Mouse (Mus musculus): ENCODE data around the gene Cidec. TPM values are rescaled to one million over a fixed set of nuclear protein-coding genes. Genes with fewer than 3 reads are reported as not detected.

The Cidec gene
- total and polyA plus RNA-seq, 2 experiments from 2014 or later = not detected

- no peaks in the 10 kb centered on the region for H3K27me3 ChIP-seq (ENCODE audit: control insufficient read depth, insufficient read depth, low read length)
- TF ChIP-seq CTCF (IDR thresholded peaks at IDR 0.05; ENCODE audit: low read depth) = no peak
- no peak for TF ChIP-seq EP300 (IDR thresholded peaks at IDR 0.05; ENCODE audit: low read depth)
- no peaks in the 10 kb centered on the region for H3K4me1 ChIP-seq (ENCODE audit: control insufficient read depth, insufficient read depth)
- H3K27ac ChIP-seq (ENCODE audit: low read depth) = no peak overlapping the region
- H3K9me3 ChIP-seq (replicated peaks; ENCODE audit: control insufficient read depth, low read length) = no peaks in the 10 kb centered on the region
- no peak for DNase-seq (ENCODE audit: low spot score)
- H3K36me3 ChIP-seq (replicated peaks; ENCODE audit: control insufficient read depth, insufficient read depth, low read length) = peaks cover 8% of the 10 kb centered on the region
- no peak for ATAC-seq (ENCODE audit: insufficient read depth, low read depth)
- no peak overlapping the region for H3K4me2 ChIP-seq (ENCODE audit: low read depth, low read length)
- no peak overlapping the region for H3K4me3 ChIP-seq (ENCODE audit: low read depth, low read length)
- no peak overlapping the region for H3K9ac ChIP-seq (replicated peaks; ENCODE audit: low read depth, low read length)
- 91% methylated on average over 11 of the region's 11 CpGs for WGBS
Measured at GRCm38 (mm10) chr6:113394811-113395210, 40.7 kb downstream of the Cidec start.

DNA sequence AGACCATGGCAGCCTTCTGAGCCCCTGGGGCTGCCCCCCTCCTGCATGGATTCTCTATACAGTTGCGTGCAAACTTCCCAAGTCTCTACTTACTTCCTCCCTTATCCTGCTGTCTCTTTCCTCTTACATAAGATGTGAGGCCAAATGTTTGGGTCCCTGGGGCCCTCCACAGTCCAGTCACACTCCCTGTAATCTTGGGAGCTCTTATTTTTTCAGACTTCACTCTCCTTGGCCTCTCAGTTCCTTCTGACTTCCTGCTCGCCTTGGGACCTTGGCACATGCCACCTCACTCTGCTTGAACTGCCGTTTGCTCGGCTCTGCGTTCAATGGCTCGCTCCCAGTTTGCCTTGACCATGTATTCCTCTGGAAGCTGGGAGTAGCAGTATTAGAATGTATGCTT, 41.6 kb downstream of the Cidec start:
- ATAC-seq (ENCODE audit: insufficient read depth, low read depth) = no peak
- no peaks in the 10 kb centered on the region for H3K27me3 ChIP-seq (ENCODE audit: control insufficient read depth, insufficient read depth, low read length)
- H3K4me3 ChIP-seq (ENCODE audit: low read depth, low read length) = no peak overlapping the region
- H3K27ac ChIP-seq (ENCODE audit: low read depth) = no peak overlapping the region
- H3K4me1 ChIP-seq (ENCODE audit: control insufficient read depth, insufficient read depth) = no peaks in the 10 kb centered on the region
- no peaks in the 10 kb centered on the region for H3K9me3 ChIP-seq (replicated peaks; ENCODE audit: control insufficient read depth, low read length)
- TF ChIP-seq EP300 (IDR thresholded peaks at IDR 0.05; ENCODE audit: low read depth) = no peak
- TF ChIP-seq CTCF (IDR thresholded peaks at IDR 0.05; ENCODE audit: low read depth) = no peak
- no peak for DNase-seq (ENCODE audit: low spot score)
- no peak overlapping the region for H3K4me2 ChIP-seq (ENCODE audit: low read depth, low read length)
- WGBS = 66% methylated on average over 6 of the region's 6 CpGs
- H3K36me3 ChIP-seq (replicated peaks; ENCODE audit: control insufficient read depth, insufficient read depth, low read length) = peaks cover 17% of the 10 kb centered on the region
- H3K9ac ChIP-seq (replicated peaks; ENCODE audit: low read depth, low read length) = no peak overlapping the region

DNA sequence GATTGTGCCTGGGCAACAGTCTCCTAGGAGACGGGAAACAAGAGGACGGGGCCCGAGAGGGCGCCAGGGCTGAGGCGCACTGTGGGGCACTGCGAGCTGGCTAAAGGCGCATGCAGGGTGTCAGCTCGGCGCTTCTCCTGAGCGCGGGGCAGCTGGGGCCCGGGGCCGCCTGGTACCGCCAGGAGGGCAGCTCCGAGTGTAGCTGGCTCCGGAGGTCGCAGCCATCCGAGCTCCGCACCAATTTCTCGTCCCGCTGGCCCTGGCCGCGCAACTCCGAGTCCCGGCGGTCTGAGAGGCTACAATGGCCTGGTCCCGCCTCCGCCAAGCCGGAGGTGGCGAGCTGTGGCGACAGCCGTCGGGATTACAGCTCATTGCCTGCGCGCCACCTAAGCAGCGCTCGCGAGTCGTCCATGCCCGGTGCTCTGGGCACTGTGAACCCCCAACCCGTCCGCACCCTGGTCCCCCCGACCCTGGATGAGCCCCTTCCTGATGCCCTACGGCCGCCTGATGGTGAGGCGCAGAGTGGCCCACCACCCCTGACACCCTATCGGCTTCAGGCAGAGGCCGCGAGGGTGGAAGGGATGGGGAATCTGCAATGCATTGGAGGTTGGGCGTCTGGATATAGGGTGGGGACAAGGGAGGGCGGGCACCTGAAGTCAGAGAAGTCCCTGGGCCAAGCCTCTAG, 43.0 kb downstream of the Cidec start:
- ATAC-seq (ENCODE audit: insufficient read depth, low read depth) (peak; percentile 81), DNase-seq (ENCODE audit: low spot score) (peak; percentile 38)
- Histone ChIP-seq H3K4me3 (ENCODE audit: low read depth, low read length) (peak overlapping the region; percentile 41), H3K27ac (ENCODE audit: low read depth) (no peak overlapping the region), H3K36me3 (replicated peaks; ENCODE audit: control insufficient read depth, insufficient read depth, low read length) (peaks cover 31% of the 10 kb centered on the region), H3K4me2 (ENCODE audit: low read depth, low read length) (peak overlapping the region; percentile 73), H3K9me3 (replicated peaks; ENCODE audit: control insufficient read depth, low read length) (no peaks in the 10 kb centered on the region), H3K4me1 (ENCODE audit: control insufficient read depth, insufficient read depth) (no peaks in the 10 kb centered on the region), H3K9ac (replicated peaks; ENCODE audit: low read depth, low read length) (peak overlapping the region; percentile 31; the same call in 1 of the 2 replicates), H3K27me3 (ENCODE audit: control insufficient read depth, insufficient read depth, low read length) (no peaks in the 10 kb centered on the region)
- 2% methylated on average over 50 of the region's 51 CpGs for WGBS
- TF ChIP-seq EP300 (IDR thresholded peaks at IDR 0.05; ENCODE audit: low read depth) (no peak), CTCF (IDR thresholded peaks at IDR 0.05; ENCODE audit: low read depth) (no peak)

DNA sequence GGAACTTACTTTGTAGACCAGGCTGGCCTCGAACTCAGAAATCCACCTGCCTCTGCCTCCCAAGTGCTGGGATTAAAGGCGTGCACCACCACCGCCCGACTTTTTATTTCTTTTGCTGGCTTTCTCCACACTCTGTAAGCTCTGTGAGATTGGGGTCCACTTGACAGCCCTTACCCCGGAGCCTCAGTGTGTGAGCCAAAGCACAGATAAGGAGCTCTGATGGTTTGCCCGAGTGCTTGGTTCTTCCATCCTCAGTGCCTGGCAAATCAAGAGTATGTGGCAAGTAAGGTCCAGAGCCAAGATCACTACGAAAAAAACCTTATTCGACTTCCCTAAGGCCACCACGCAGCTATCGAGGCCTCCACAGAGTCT, 43.6 kb downstream of the Cidec start:
- Histone ChIP-seq H3K9ac (replicated peaks; ENCODE audit: low read depth, low read length) (peak overlapping the region; percentile 31; the same call in 1 of the 2 replicates), H3K27me3 (ENCODE audit: control insufficient read depth, insufficient read depth, low read length) (no peaks in the 10 kb centered on the region), H3K4me3 (ENCODE audit: low read depth, low read length) (peak overlapping the region; percentile 41), H3K9me3 (replicated peaks; ENCODE audit: control insufficient read depth, low read length) (no peaks in the 10 kb centered on the region), H3K4me1 (ENCODE audit: control insufficient read depth, insufficient read depth) (no peaks in the 10 kb centered on the region), H3K36me3 (replicated peaks; ENCODE audit: control insufficient read depth, insufficient read depth, low read length) (peaks cover 37% of the 10 kb centered on the region), H3K27ac (ENCODE audit: low read depth) (no peak overlapping the region), H3K4me2 (ENCODE audit: low read depth, low read length) (peak overlapping the region; percentile 73)
- 21% methylated on average over 10 of the region's 10 CpGs for WGBS
- TF ChIP-seq CTCF (IDR thresholded peaks at IDR 0.05; ENCODE audit: low read depth) (no peak), EP300 (IDR thresholded peaks at IDR 0.05; ENCODE audit: low read depth) (no peak)
- ATAC-seq (ENCODE audit: insufficient read depth, low read depth) (no peak; the same call in 1 of the 2 replicates), DNase-seq (ENCODE audit: low spot score) (no peak)

DNA sequence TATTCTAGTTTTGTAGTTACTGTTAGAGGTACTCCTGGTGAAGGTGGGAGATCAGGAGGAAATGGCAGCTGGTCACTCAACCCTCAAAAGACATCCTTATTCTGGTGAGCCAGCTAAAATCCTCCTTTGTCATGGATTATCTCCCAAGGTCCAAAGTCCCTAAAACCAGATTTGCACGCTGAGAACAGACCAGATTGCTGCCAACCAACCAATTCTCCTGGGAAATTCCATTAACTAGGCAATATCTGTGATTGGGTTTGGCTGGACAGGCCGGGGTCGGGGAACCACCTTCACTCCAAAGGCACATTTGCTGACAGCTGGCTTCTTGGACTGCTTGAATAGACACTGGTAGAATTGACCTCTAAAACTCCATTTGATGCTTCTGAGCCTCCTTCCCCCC, 44.8 kb downstream of the Cidec start:
- H3K36me3 ChIP-seq (replicated peaks; ENCODE audit: control insufficient read depth, insufficient read depth, low read length) = peaks cover 47% of the 10 kb centered on the region
- 92% methylated on average over 3 of the region's 3 CpGs for WGBS

GRCm38 (mm10) chr6:113388960-113389359, 46.6 kb downstream of the Cidec start, which contains the start of gene Ttll3:
Gene Ttll3, plus strand, starts transcription at chr6:113389260.
- no peaks in the 10 kb centered on the region for H3K9me3 ChIP-seq (replicated peaks; ENCODE audit: control insufficient read depth, low read length)
- no peaks in the 10 kb centered on the region for H3K4me1 ChIP-seq (ENCODE audit: control insufficient read depth, insufficient read depth)
- no peak within 1 kb of the TSS for H3K4me2 ChIP-seq (ENCODE audit: low read depth, low read length)
- no peak for ATAC-seq (ENCODE audit: insufficient read depth, low read depth)
- 69% methylated on average over 8 of the region's 8 CpGs for WGBS
- TF ChIP-seq CTCF (IDR thresholded peaks at IDR 0.05; ENCODE audit: low read depth) = no peak
- TF ChIP-seq EP300 (IDR thresholded peaks at IDR 0.05; ENCODE audit: low read depth) = no peak
- H3K4me3 ChIP-seq (ENCODE audit: low read depth, low read length) = no peak within 1 kb of the TSS
- no peak within 1 kb of the TSS for H3K9ac ChIP-seq (replicated peaks; ENCODE audit: low read depth, low read length)
- no peaks in the 10 kb centered on the region for H3K27me3 ChIP-seq (ENCODE audit: control insufficient read depth, insufficient read depth, low read length)
- no peak within 1 kb of the TSS for H3K27ac ChIP-seq (ENCODE audit: low read depth)
- H3K36me3 ChIP-seq (replicated peaks; ENCODE audit: control insufficient read depth, insufficient read depth, low read length) = peaks cover 64% of the 10 kb centered on the region
- DNase-seq (ENCODE audit: low spot score) = no peak

More for the DNA sequence above, 44.8 kb downstream of the Cidec start:
- Histone ChIP-seq H3K27ac (ENCODE audit: low read depth) (no peak overlapping the region), H3K27me3 (ENCODE audit: control insufficient read depth, insufficient read depth, low read length) (no peaks in the 10 kb centered on the region), H3K4me2 (ENCODE audit: low read depth, low read length) (no peak overlapping the region), H3K4me1 (ENCODE audit: control insufficient read depth, insufficient read depth) (no peaks in the 10 kb centered on the region), H3K4me3 (ENCODE audit: low read depth, low read length) (no peak overlapping the region), H3K9me3 (replicated peaks; ENCODE audit: control insufficient read depth, low read length) (no peaks in the 10 kb centered on the region), H3K9ac (replicated peaks; ENCODE audit: low read depth, low read length) (no peak overlapping the region)
- no peak for ATAC-seq (ENCODE audit: insufficient read depth, low read depth)
- no peak for TF ChIP-seq EP300 (IDR thresholded peaks at IDR 0.05; ENCODE audit: low read depth)
- TF ChIP-seq CTCF (IDR thresholded peaks at IDR 0.05; ENCODE audit: low read depth) = no peak
- no peak for DNase-seq (ENCODE audit: low spot score)
